In genomic region chr5:41941216-41941615, GRCm38 (mm10) we compare ENCODE assay signal across 18 mouse cellular contexts.
DNase-seq lines count a peak whose midpoint lies in the region.
"Had no signal": no experiment of that assay in that cellular context is flagged by ENCODE, and none has a peak within 500 bp of the region (broad histone marks: within the 10 kb centered on the region; RNA-seq: fewer than 3 reads in every experiment).

No protein-coding gene starts in this region.

- intact Hi-C loops in left cerebral cortex, postnatal 4 days (cut with DNase I), result no loop called here
- intact Hi-C loops in heart, postnatal 14 days (cut with DNase I), result no loop called here

- peak; percentile 5 to 19 for DNase-seq in frontal cortex, adult 2 months (ENCODE audit: extremely low spot score in 1 of 2, low spot score in 1 of 2)
- DNase-seq in frontal cortex, postnatal 10 days (ENCODE audit: low spot score in 2 of 2), result no peak
- peak; percentile 7 for DNase-seq in left cerebral cortex, adult 11 months (ENCODE audit: low spot score)
- no peak for DNase-seq in left cerebral cortex, postnatal 4 days
- peak; percentile 50 for DNase-seq in right cerebral cortex, adult 18-20 months
- no peak for DNase-seq in right cerebral cortex, postnatal 10 days (ENCODE audit: low spot score in 2 of 2)
- no peak for DNase-seq in heart, postnatal 14 days
- DNase-seq: adrenal gland, postnatal 10 days; adrenal gland, postnatal 36 days; B cell, adult 2 months; cerebellum, adult 11 months; cerebellum, adult 2 months; cerebellum, adult 9-11 months; cerebellum, postnatal 25 days; gastrocnemius, adult 2 months; gastrocnemius, postnatal 14 days; heart, adult 11 months; heart, postnatal 36 days had no signal

Comparison
In these comparisons a context has a peak if more than half of its experiments do, and no peak if none do; other contexts are left out.
1. DNase-seq: peak in frontal cortex, adult 2 months (2 of 2), left cerebral cortex, adult 11 months (single experiment) and right cerebral cortex, adult 18-20 months (single experiment); none in frontal cortex, postnatal 10 days (0 of 2), left cerebral cortex, postnatal 4 days (single experiment), right cerebral cortex, postnatal 10 days (0 of 2) and heart, postnatal 14 days (0 of 2).